Mouse (Mus musculus) E14TG2a.4 (cell line): ENCODE data around the gene Glb1l2.

Experiments used
- CTCF ChIP-seq: conservative IDR thresholded peaks from 2 replicates; pipeline ENCODE4 v1.5.1; 2014; ENCODE audit warnings: low read length
- NANOG ChIP-seq: IDR thresholded peaks from 2 replicates; pipeline ENCODE4 v1.6.1; 2014; ENCODE audit warnings: borderline replicate concordance, low read length, mixed read lengths
- POU5F1 ChIP-seq: IDR thresholded peaks from 2 replicates; pipeline ENCODE4 v1.6.1; 2014; ENCODE audit warnings: low read length, borderline replicate concordance

DNA sequence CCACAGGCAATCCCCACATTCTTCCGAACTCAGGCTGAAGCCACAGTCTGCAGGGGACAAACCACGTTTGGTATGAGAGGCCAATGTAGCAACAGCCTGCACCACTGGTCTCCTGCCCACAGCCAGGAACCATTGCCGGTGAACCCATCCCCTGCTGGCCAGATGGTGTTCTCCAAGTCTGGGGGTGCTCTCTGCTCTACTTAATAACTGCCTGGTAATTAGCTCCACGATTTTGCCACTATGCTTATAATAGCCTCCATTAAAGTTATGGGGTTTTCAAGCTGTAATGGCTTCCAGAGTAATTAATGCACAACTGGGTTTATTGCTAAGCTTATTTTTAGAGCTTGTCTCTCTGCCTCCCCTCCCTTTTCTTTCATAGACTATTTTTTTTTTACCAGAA lies 57.4 kb downstream of the Glb1l2 start:
- TF ChIP-seq CTCF (no peak), POU5F1 (no peak), NANOG (no peak)
